ENCODE assay signal across 9 mouse cellular contexts in the genomic region with DNA sequence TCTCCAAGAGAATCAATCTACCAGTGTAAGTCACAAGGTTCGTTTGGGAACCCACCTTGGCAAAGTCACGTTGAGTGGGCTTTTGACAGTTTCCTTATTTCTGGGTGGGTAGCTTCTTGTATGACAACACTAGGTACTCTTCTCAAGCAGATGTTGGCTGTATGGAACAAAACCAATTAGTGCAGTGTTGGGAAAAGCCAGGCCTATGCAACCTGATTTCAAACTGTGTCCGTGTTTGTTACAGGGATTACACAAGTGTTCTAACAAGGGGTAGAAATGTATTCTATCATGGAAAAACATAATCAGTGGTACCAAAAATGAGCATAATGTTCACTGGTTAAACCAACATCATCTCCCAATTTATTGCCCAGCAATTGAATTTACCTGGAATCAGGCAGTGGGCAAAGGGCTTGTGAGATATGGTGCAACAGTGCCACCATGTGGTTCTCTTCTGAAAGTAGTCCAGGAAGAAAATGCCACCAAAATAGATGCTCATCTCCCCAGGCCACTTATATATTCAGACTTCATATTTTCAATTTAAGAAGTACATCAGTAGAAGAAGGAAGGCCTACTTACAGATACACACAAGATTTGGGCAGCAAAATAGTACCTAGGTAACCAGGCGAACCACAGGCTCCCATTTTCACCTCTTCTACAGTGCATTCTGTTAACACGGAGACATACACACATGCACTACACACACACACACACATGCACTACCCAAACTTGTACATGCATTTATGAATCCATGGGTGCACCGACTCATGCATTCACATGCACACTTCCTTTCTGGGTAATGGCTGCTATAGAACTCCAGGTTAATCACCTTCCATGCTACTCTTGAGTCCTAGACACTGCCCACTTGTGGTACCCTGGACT.
DNase-seq lines count a peak whose midpoint lies in the region; ATAC-seq and TF ChIP-seq lines count a peak whose summit lies in the region.
"Had no signal": no experiment of that assay in that cellular context is flagged by ENCODE, and none has a peak within 500 bp of the region (broad histone marks: within the 10 kb centered on the region; RNA-seq: fewer than 3 reads in every experiment).

No protein-coding gene starts in this region.

- intact Hi-C loops in gastrocnemius, adult 2 months (cut with DNase I) = no loop called here

- ATAC-seq in monocyte, adult 5-6 weeks (replicated peaks; ENCODE audit: insufficient number of reproducible peaks, low FRiP score, low TSS enrichment, poor library complexity, severe bottlenecking) = no peak

- no peak for DNase-seq in gastrocnemius, adult 2 months
- DNase-seq in gastrocnemius, adult 8-10 months (ENCODE audit: low spot score in 2 of 2) = no peak
- DNase-seq in MEL (ENCODE audit: low read depth, low spot score) = peak; percentile 52
- peak; percentile 65 for DNase-seq in cerebellum, adult 9-10 months
- peak; percentile 14 to 43 for DNase-seq in frontal cortex, postnatal 25 days (ENCODE audit: low spot score in 2 of 2)
- DNase-seq in left cerebral cortex, adult 18-20 months (ENCODE audit: low spot score in 2 of 2) = peak; percentile 65 to 66
- DNase-seq in naive thymus-derived CD4-positive, alpha-beta T cell, adult 2 months (ENCODE audit: low read depth) = peak; percentile 9

- H3K27me3 ChIP-seq in MEL (ENCODE audit: control insufficient read depth in 1 of 2, insufficient read depth in 2 of 2, low read length in 2 of 2) = no peaks in the 10 kb centered on the region
- H3K27me3 ChIP-seq: liver, embryonic 15.5 days had no signal

- TF ChIP-seq POLR2A in MEL (IDR thresholded peaks at IDR 0.05; ENCODE audit: control insufficient read depth in 1 of 2, insufficient read depth in 1 of 2, low read depth in 1 of 2, low read length in 2 of 2, poor library complexity in 1 of 2) = no peak

- no peaks in the 10 kb centered on the region for H3K36me3 ChIP-seq in MEL (ENCODE audit: control insufficient read depth in 1 of 2, insufficient read depth in 2 of 2, low read length in 2 of 2)
- H3K36me3 ChIP-seq: liver, embryonic 15.5 days had no signal

- H3K9ac ChIP-seq in MEL (ENCODE audit: control insufficient read depth, low read depth, low read length, poor library complexity, severe bottlenecking) = no peak overlapping the region
- H3K9ac ChIP-seq: liver, embryonic 15.5 days had no signal

- TF ChIP-seq CTCF in gastrocnemius, adult 2 months (IDR thresholded peaks at IDR 0.05) = peak; percentile 64
- peak; percentile 45 to 68 (median 54) for TF ChIP-seq CTCF in MEL (IDR thresholded peaks at IDR 0.05 in 2 of 3, conservative IDR thresholded peaks at IDR 0.05 in 1 of 3; ENCODE audit: control insufficient read depth in 1 of 3, insufficient read depth in 1 of 3, low read depth in 2 of 3, low read length in 3 of 3, poor library complexity in 1 of 3, severe bottlenecking in 1 of 3)

- TF ChIP-seq EP300 in MEL (IDR thresholded peaks at IDR 0.05; ENCODE audit: low read depth in 1 of 2, low read length in 2 of 2) = no peak

- TF ChIP-seq RAD21 in MEL (IDR thresholded peaks at IDR 0.05; ENCODE audit: low read depth, low read length) = peak; percentile 75

- no peak overlapping the region for H3K27ac ChIP-seq in gastrocnemius, adult 2 months
- H3K27ac ChIP-seq in MEL (ENCODE audit: control insufficient read depth, low read depth, low read length) = no peak overlapping the region
- H3K27ac ChIP-seq: liver, embryonic 15.5 days had no signal

- H3K79me2 ChIP-seq in MEL (ENCODE audit: control insufficient read depth, insufficient read depth, low read length, poor library complexity) = no peaks in the 10 kb centered on the region

- H3K4me3 ChIP-seq in gastrocnemius, adult 2 months = no peak overlapping the region
- no peak overlapping the region for H3K4me3 ChIP-seq in MEL (ENCODE audit: control insufficient read depth in 1 of 2, insufficient read depth in 1 of 2, low read depth in 2 of 2, low read length in 2 of 2)
- H3K4me3 ChIP-seq: liver, embryonic 15.5 days had no signal

- no peaks in the 10 kb centered on the region for H3K4me1 ChIP-seq in MEL (ENCODE audit: control insufficient read depth in 1 of 2, insufficient read depth in 2 of 2, low read length in 2 of 2)
- H3K4me1 ChIP-seq: liver, embryonic 15.5 days had no signal

- no peaks in the 10 kb centered on the region for H3K9me3 ChIP-seq in MEL (replicated peaks; ENCODE audit: insufficient read depth, low read length)
- H3K9me3 ChIP-seq: liver, embryonic 15.5 days had no signal

TF ChIP-seq in MEL, 35 proteins besides CTCF, POLR2A, EP300 and RAD21:
- TF ChIP-seq ZC3H11A (IDR thresholded peaks at IDR 0.05; ENCODE audit: low read depth, low read length) (peak; percentile 50), SMC3 (IDR thresholded peaks at IDR 0.05; ENCODE audit: low read depth, low read length) (peak; percentile 71), E2F4 (IDR thresholded peaks at IDR 0.05; ENCODE audit: borderline replicate concordance, low read depth, low read length) (no peak)
TF ChIP-seq in MEL: peak in this region for 2.

Comparison
In these comparisons a context has a peak if more than half of its experiments do, and no peak if none do; other contexts are left out.
1. DNase-seq: peak in MEL (single experiment), cerebellum, adult 9-10 months (single experiment), frontal cortex, postnatal 25 days (2 of 2), left cerebral cortex, adult 18-20 months (2 of 2) and naive thymus-derived CD4-positive, alpha-beta T cell, adult 2 months (single experiment); none in gastrocnemius, adult 2 months (single experiment) and gastrocnemius, adult 8-10 months (0 of 2).